Mouse (Mus musculus) common myeloid progenitor, adult 5-6 weeks (primary cell): ENCODE measurements around the gene Katnbl1. TPM values are rescaled to one million over a fixed set of nuclear protein-coding genes. Genes with fewer than 3 reads are reported as not detected.

Source experiments
- ATAC-seq: replicated peaks from 2 replicates; pipeline ENCODE4 v1.8.0; 2016; ENCODE audit warnings: low read depth, mild to moderate bottlenecking, moderate TSS enrichment, inconsistent platforms; ENCODE audit not compliant: poor library complexity, severe bottlenecking
- total RNA-seq: library from RNA; stranded (forward); fragments of 200-1000, 187-1606 nt; gene quantifications from 2 replicates; pipeline ENCODE4 v1.2.3, GENCODE M21; 2017

Katnbl1 gene
- total RNA-seq, 1 experiment from 2014 or later: 22.9 TPM

DNA sequence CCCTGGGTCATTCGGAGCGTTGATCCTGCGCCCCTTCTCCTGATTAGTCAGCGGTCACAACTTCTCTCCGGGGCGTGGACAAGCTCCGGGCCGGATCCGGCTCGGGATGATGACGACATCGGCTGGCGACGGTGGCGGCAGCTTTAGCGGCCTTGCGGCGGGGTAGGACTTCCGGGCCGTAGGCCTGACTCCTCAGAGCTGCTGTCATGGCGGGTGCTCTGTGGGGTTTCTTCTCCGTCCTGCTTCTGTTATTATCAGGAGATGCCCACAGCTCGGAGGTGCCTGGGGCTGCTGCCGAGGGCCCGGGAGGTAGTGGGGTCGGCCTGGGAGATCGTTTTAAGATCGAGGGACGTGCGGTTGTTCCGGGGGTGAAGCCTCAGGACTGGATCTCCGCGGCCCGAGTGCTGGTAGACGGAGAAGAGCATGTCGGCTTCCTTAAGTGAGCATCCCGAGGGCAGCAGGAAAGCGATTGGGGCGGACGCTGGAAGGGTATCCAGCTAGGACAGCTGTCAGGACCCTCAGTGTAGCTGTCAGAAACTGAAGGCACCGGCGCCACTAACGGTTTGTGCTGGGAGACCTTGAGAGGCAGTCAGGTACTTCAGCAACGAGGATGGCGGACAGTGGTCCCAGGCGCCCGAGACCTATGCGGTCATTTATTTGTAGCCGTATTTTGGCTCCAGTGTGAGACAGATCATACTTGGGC, 76.0 kb downstream of the Katnbl1 start, which contains the start of gene Emc7:
Emc7 (plus strand) TSS at position 136 of the 703 bp plus-strand sequence.
- ATAC-seq: peak; percentile 98

DNA sequence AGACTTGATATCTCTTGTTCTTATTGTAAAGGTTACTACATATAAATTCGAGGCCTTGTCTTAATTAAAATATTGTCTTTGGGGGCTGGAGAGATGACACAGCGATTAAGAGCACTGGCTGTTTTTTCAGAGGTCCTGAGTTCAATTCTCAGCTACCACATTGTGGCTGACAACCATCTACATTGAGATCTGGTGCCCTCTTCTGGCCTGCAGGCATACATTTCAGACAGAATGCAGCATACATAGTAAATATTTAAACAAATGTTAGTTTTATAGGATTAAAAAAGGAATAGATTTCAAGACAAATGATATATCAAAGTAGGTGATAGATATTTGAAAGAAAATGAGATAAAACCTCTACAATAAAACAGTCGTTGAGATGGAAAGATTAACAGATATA, 81.5 kb downstream of the Katnbl1 start:
- ATAC-seq: no peak

Other genes starting within 250 kb of the Katnbl1 start
- not detected in 2 replicates for gene Olfr1316, start 244.2 kb upstream of the Katnbl1 start, total RNA-seq
- not detected in 2 replicates for gene Olfr1317, start 238.9 kb upstream of the Katnbl1 start, total RNA-seq
- gene Olfr1318, start 225.0 kb upstream of the Katnbl1 start, total RNA-seq: not detected in 2 replicates
- gene Lpcat4, start 139.7 kb upstream of the Katnbl1 start, total RNA-seq: 3.1 and 13.2 TPM in 2 replicates
- gene Nutm1, start 119.9 kb upstream of the Katnbl1 start, total RNA-seq: not detected in 2 replicates
- 132 and 136 TPM in 2 replicates for gene Nop10, start 117.3 kb upstream of the Katnbl1 start, total RNA-seq
- gene Slc12a6, start 113.4 kb upstream of the Katnbl1 start, total RNA-seq: 68.2 and 85.0 TPM in 2 replicates
- not detected in 2 replicates for gene Gm21985, start 112.9 kb upstream of the Katnbl1 start, total RNA-seq
- gene Emc4, start 11.2 kb upstream of the Katnbl1 start, total RNA-seq: 67.7 and 81.2 TPM in 2 replicates
- 8.8 and 13.7 TPM in 2 replicates for gene Emc7, start 75.8 kb downstream of the Katnbl1 start, total RNA-seq
- gene Chrm5, start 101.6 kb downstream of the Katnbl1 start, total RNA-seq: not detected in 2 replicates
- gene Aven, start 113.8 kb downstream of the Katnbl1 start, total RNA-seq: 31.7 and 35.2 TPM in 2 replicates